Mouse (Mus musculus) kidney, embryonic 16.5 days (tissue): ENCODE measurements around the gene Pgbd5. TPM values are rescaled to one million over a fixed set of nuclear protein-coding genes. Genes with fewer than 3 reads are reported as not detected.

ENCODE experiments used
- ATAC-seq: fragments of 200-750 bp; cut with Nextera tagmentation; 2 replicates; pipeline ENCODE4 v1.8.0; 2017; ENCODE audit warnings: moderate TSS enrichment; ENCODE audit not compliant: low FRiP score, low TSS enrichment
- H3K27ac ChIP-seq: fragments of 300-500 bp; sonication (generic); 2 replicates; pipeline ENCODE4 v1.5.1; 2014; ENCODE audit warnings: low read length
- H3K27me3 ChIP-seq: fragments of 300-500 bp; sonication (generic); 2 replicates; pipeline ENCODE4 v1.6.1; 2014; ENCODE audit warnings: low read length, control low read depth, mixed read lengths; ENCODE audit not compliant: insufficient read depth
- H3K36me3 ChIP-seq: fragments of 300-500 bp; sonication (generic); 2 replicates; pipeline ENCODE4 v1.6.1; 2014; ENCODE audit warnings: low read length, control low read depth, mixed read lengths; ENCODE audit not compliant: insufficient read depth
- H3K4me1 ChIP-seq: fragments of 300-500 bp; sonication (generic); 2 replicates; pipeline ENCODE4 v1.6.1; 2014; ENCODE audit warnings: low read length, control low read depth, mixed read lengths; ENCODE audit not compliant: insufficient read depth
- H3K4me2 ChIP-seq: fragments of 300-500 bp; sonication (generic); replicated peaks from 2 replicates; pipeline ENCODE4 v1.6.1; 2014; ENCODE audit warnings: low read depth, low read length
- H3K4me3 ChIP-seq: fragments of 300-500 bp; sonication (generic); 2 replicates; pipeline ENCODE4 v1.5.1; 2014; ENCODE audit warnings: mild to moderate bottlenecking, low read length
- H3K9ac ChIP-seq: fragments of 300-500 bp; sonication (generic); replicated peaks from 2 replicates; pipeline ENCODE4 v1.6.1; 2014; ENCODE audit warnings: low read length
- H3K9me3 ChIP-seq: fragments of 300-500 bp; sonication (generic); 2 replicates; pipeline ENCODE4 v1.6.1; 2016; ENCODE audit warnings: low read length, control low read depth
- WGBS: fragments of 180-500 bp; shearing (Covaris S2); extraction: QIAGEN DNeasy Blood & Tissue Kit; methylation state at CpG from one replicate; pipeline ENCODE4 v1.1.7; 2014; 5-methylcytosine and 5-hydroxymethylcytosine counted together
- polyA plus RNA-seq: library from polyadenylated mRNA; unstranded; fragments of >200 nt; fragmentation: Nextera tagmentation; extraction: Ambion mirVana; gene quantifications from 2 replicates; pipeline ENCODE4 v1.2.1, GENCODE M21; 2015

Gene Pgbd5
- polyA plus RNA-seq, 1 experiment from 2014 or later = 0.55 TPM

DNA sequence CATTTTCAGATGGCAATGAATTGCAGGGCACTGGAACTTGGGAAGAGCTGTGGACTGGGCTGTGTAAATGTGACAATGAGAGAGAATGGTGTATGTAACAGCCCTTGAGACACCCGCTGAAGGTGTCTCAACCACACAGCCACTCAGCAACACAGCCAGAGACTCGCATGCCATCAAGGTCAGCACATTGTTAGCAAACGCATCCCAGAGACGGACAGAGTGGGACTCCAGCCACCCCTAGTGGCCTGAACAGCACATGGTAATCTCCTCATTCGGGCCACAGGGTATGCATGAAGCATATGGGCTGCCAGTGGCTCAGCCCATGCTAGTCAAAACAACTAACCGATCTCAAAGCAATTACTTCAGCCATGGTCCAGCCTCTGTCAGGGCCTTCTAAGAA, 60.2 kb downstream of the Pgbd5 start:
- no peak overlapping the region for H3K4me3 ChIP-seq
- 69% methylated on average over 6 of the region's 6 CpGs for WGBS
- ATAC-seq = no peak
- no peaks in the 10 kb centered on the region for H3K4me1 ChIP-seq
- no peak overlapping the region for H3K27ac ChIP-seq
- H3K9me3 ChIP-seq = no peaks in the 10 kb centered on the region
- no peaks in the 10 kb centered on the region for H3K36me3 ChIP-seq
- H3K4me2 ChIP-seq = no peak overlapping the region
- no peaks in the 10 kb centered on the region for H3K27me3 ChIP-seq
- H3K9ac ChIP-seq = no peak overlapping the region

DNA sequence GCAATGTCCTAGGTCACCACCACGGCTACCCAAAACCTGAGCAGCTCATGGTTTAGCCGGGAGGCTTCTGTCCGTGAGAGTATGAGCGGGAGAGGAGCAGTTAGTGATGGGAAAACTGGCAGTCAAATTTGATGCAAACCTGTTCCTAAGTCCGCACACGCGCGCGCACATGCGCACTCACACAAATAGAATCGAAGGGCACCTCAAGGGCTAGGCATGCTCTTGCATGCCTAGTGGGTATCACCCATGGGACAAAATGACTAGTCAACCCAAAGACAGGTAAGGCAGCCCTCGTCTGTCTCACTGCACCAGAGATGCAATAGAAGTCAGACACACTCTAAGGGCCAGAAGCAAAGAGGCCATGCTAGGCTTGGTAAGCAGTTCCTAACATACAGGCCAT, 63.1 kb downstream of the Pgbd5 start:
- WGBS = 92% methylated on average over 12 of the region's 12 CpGs
- ATAC-seq = no peak
- Histone ChIP-seq H3K9ac (no peak overlapping the region), H3K9me3 (no peaks in the 10 kb centered on the region), H3K27ac (no peak overlapping the region), H3K4me1 (no peaks in the 10 kb centered on the region), H3K4me3 (no peak overlapping the region), H3K27me3 (no peaks in the 10 kb centered on the region), H3K36me3 (no peaks in the 10 kb centered on the region), H3K4me2 (no peak overlapping the region)

- no peaks in the 10 kb centered on the region for H3K4me1 ChIP-seq
- H3K36me3 ChIP-seq = no peaks in the 10 kb centered on the region
- no peaks in the 10 kb centered on the region for H3K9me3 ChIP-seq
- WGBS = 84% methylated on average over 9 of the region's 9 CpGs
- H3K27me3 ChIP-seq = no peaks in the 10 kb centered on the region
- no peak overlapping the region for H3K27ac ChIP-seq
- no peak for ATAC-seq
- no peak overlapping the region for H3K4me3 ChIP-seq
- H3K4me2 ChIP-seq = no peak overlapping the region
- H3K9ac ChIP-seq = no peak overlapping the region
Observed at GRCm38 (mm10) chr8:124375727-124376126, 63.7 kb downstream of the Pgbd5 start.

DNA sequence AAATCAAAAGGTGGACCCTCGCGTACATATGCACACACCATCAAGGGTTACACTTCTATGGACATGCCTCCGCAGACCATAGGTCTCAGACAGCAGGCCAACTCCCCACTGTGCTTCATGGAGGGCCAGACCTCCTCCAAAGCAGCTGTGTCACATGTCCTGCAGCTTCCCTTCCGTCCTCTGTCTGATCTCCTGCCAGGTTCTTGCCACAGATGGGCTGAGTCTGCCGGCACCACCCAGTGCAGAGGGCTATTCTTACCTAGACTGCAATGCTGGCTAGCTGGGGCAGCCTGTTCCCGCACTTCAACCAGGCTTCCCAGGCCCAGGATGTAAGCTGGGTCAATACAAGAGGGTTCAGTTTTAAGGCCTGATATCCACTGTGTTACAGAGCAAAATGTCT, 64.3 kb downstream of the Pgbd5 start:
- no peaks in the 10 kb centered on the region for H3K27me3 ChIP-seq
- H3K4me2 ChIP-seq = no peak overlapping the region
- H3K9ac ChIP-seq = no peak overlapping the region
- ATAC-seq = no peak
- H3K36me3 ChIP-seq = no peaks in the 10 kb centered on the region
- WGBS = 74% methylated on average over 6 of the region's 6 CpGs
- H3K4me1 ChIP-seq = no peaks in the 10 kb centered on the region
- H3K4me3 ChIP-seq = no peak overlapping the region
- no peak overlapping the region for H3K27ac ChIP-seq
- H3K9me3 ChIP-seq = no peaks in the 10 kb centered on the region

DNA sequence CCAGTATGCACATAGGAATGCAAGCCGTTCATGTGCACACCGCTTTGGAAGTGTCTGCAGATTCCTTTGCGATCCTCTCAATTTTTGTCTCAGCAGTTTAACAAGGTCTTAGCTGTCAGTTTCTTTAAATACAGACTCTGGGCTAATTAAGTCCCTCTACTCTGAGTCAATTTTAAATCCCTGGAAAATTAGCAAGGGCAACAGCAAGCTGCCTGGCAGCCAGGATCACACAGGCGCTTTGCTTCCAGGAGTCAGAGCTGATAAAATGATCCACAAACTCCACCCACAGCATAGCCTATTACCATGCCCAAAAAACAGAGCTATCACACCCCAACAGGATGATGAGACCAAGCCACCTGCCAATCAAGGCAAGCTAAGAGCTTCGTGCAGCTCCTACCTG, 65.7 kb downstream of the Pgbd5 start:
- Histone ChIP-seq H3K4me3 (no peak overlapping the region), H3K36me3 (no peaks in the 10 kb centered on the region), H3K27me3 (no peaks in the 10 kb centered on the region), H3K4me1 (no peaks in the 10 kb centered on the region), H3K9me3 (no peaks in the 10 kb centered on the region), H3K27ac (no peak overlapping the region), H3K9ac (no peak overlapping the region), H3K4me2 (no peak overlapping the region)
- ATAC-seq = no peak
- WGBS = 91% methylated on average over 5 of the region's 5 CpGs

GRCm38 (mm10) chr8:124371410-124372123, 67.9 kb downstream of the Pgbd5 start:
- Histone ChIP-seq H3K4me1 (no peaks in the 10 kb centered on the region), H3K9me3 (no peaks in the 10 kb centered on the region), H3K27ac (no peak overlapping the region), H3K27me3 (no peaks in the 10 kb centered on the region), H3K4me2 (no peak overlapping the region), H3K4me3 (no peak overlapping the region), H3K36me3 (no peaks in the 10 kb centered on the region), H3K9ac (no peak overlapping the region)
- whole genome bisulfite sequencing = 84% methylated on average over 23 of the region's 23 CpGs
- no peak for ATAC-seq

DNA sequence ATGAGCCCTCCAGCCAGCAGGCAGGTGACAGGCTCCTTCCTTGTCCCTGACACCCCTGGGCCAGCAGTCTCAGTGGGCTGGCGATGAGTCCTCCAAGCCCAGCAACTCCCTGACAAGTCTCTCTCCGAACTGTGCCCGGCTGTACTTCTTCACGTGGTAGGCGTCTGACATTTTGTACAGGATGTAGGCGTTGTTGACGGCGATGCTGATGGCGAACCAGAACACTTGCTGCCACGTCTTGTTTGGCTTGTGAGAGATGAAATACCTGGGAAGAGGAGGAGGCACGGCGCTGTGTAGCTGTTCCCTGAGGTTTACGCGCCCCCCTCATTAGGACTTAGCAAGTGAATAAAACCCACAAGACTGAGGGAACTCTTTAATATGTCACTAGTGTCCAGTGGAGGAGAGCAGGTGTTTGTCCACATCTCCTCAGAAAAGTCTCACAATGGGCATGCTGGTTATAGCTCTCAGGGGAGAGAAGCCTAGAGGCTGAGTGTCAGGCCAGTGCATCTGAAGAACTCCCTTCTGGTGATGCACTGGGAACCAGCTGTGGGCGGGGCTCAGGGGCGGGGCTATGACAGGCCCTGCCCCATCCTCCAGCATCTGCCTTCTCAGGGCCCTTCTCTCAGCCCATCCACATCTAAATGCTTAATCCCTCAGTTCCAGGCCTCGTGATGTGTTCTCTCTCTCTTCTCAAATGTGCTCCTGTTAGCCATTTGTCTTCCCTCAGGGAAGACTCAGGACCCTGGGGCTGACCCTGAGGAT, 68.9 kb downstream of the Pgbd5 start:
- 77% methylated on average over 17 of the region's 17 CpGs for WGBS
- H3K27me3 ChIP-seq = no peaks in the 10 kb centered on the region
- H3K27ac ChIP-seq = no peak overlapping the region
- no peak for ATAC-seq
- no peak overlapping the region for H3K4me3 ChIP-seq
- no peaks in the 10 kb centered on the region for H3K9me3 ChIP-seq
- H3K4me2 ChIP-seq = no peak overlapping the region
- H3K36me3 ChIP-seq = no peaks in the 10 kb centered on the region
- H3K9ac ChIP-seq = no peak overlapping the region
- no peaks in the 10 kb centered on the region for H3K4me1 ChIP-seq

DNA sequence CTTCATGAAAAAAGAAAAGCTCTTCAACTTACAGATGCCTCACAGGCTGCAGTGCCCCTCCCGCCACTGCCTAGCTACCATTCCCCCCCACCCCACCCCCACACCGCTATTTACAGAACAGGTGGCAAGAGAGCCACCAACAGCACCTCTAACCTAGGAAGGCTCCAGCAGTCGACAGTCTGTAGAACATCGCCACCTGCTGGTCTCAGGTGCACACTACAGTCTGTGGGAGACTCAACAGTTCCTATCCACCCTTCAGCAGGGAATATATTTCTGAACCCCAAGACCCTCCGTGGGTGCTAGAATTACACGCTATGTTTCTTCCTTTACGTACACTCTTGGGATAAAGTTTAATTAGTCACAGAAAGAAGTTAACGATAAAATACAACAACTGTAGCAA, 71.2 kb downstream of the Pgbd5 start:
- H3K9ac ChIP-seq = no peak overlapping the region
- no peaks in the 10 kb centered on the region for H3K4me1 ChIP-seq
- H3K36me3 ChIP-seq = no peaks in the 10 kb centered on the region
- H3K9me3 ChIP-seq = no peaks in the 10 kb centered on the region
- no peaks in the 10 kb centered on the region for H3K27me3 ChIP-seq
- no peak overlapping the region for H3K4me3 ChIP-seq
- no peak overlapping the region for H3K4me2 ChIP-seq
- 14% methylated on average over 8 of the region's 8 CpGs for WGBS
- no peak for ATAC-seq
- no peak overlapping the region for H3K27ac ChIP-seq

DNA sequence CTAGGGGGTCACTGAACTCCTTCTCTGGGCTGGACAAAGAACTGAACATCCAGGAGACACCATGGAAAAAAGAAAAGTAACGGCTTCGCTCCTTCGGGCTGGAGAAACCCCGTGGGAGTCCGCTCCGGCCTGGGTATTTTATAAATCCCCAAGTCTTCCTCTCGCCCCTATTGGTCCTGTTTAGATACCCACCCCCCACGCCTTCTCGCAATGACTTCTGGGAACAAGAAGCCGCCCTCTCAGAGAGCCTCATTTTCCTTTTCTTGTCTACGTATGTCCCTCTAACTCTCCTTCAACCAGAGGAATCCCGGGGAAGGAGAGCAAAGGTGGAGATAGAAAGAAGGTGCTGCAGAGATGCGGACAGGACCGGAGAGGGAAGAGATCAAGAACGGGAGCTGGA, 76.1 kb downstream of the Pgbd5 start:
- ATAC-seq = no peak
- H3K4me3 ChIP-seq = no peak overlapping the region
- H3K27me3 ChIP-seq = no peaks in the 10 kb centered on the region
- no peak overlapping the region for H3K9ac ChIP-seq
- no peak overlapping the region for H3K4me2 ChIP-seq
- no peaks in the 10 kb centered on the region for H3K9me3 ChIP-seq
- 90% methylated on average over 15 of the region's 15 CpGs for WGBS
- H3K4me1 ChIP-seq = no peaks in the 10 kb centered on the region
- no peak overlapping the region for H3K27ac ChIP-seq
- no peaks in the 10 kb centered on the region for H3K36me3 ChIP-seq

- no peaks in the 10 kb centered on the region for H3K36me3 ChIP-seq
- no peak overlapping the region for H3K4me3 ChIP-seq
- H3K4me1 ChIP-seq = no peaks in the 10 kb centered on the region
- no peaks in the 10 kb centered on the region for H3K27me3 ChIP-seq
- no peak overlapping the region for H3K9ac ChIP-seq
- no peaks in the 10 kb centered on the region for H3K9me3 ChIP-seq
- WGBS = 81% methylated on average over 7 of the region's 7 CpGs
- ATAC-seq = no peak
- H3K27ac ChIP-seq = no peak overlapping the region
- H3K4me2 ChIP-seq = no peak overlapping the region
Observed at GRCm38 (mm10) chr8:124362589-124362988, 76.9 kb downstream of the Pgbd5 start.
